Mouse (Mus musculus): ENCODE measurements at regions not wholly inside any gene's neighbourhood (a gene's known extent, or its start where the extent isn't known, plus 50 kb on each side); places are given as distances from the start of the nearest gene placed in this dataset.

DNA sequence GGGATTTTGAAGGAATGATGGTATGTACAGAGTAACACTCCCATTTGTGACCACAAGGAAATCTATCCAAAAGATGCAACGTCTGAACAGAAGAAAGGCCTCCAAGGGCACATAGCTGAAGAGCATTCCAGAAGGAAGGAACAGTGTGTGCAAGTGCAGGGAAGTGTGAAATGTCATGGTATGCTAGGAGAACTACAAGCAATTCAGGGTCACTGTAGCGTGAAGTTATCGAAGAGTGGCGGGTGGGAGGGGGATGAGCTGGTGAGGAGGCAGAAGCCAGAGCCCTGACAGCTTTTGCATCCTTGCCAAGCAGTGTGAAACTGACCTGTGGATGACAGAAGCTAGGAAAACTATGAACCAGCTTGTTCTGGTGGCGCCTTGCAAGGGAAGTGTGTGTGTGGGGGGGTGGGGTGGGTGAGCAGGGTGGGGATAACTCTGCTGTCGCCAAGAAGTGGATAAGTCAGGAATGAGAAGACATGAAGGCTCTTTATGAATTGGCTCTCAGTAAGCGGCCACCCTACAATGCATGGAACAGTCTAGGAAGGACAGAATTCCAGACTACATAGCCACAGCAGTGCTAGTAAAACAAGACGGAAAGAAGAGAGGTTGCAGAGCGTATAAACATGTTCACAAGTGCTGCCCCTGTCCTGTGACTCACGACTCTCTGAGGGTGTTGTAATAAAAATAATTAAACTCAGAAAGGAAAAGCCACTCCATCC, 179.3 kb upstream of the Acvr2a start:
- no peak for TF ChIP-seq POLR2A (IDR thresholded peaks at IDR 0.05; ENCODE audit: insufficient read depth, low read length)
- TF ChIP-seq CTCF (IDR thresholded peaks at IDR 0.05; ENCODE audit: low read depth, low read length), result no peak
- no peak for TF ChIP-seq EP300 (IDR thresholded peaks at IDR 0.05; ENCODE audit: insufficient read depth, low read depth, low read length)

Data from ES-Bruce4 (cell line).